8 mouse cellular contexts compared by ENCODE assay signal in the genomic region with DNA sequence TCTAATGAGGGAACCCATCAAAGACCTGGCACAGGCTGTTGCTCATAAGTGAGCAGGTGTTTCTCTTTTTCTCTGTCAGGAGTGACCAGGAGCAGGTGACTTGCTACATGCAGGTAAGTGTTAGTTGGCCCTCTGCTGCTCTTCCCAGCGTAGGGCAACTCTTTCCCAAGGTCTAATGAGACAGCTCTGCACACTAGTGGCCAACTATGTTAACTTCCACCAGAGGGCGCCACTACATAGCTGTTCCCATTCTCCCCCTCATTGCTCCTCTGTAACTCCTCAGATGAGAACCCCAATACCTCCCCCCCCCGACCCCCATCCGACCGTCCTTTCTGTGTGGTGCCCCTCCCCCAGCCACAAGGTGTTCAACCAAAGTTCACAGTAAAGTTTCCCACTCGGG. TPM values are rescaled to one million over a fixed set of nuclear protein-coding genes. Genes with fewer than 3 reads are reported as not detected.
DNase-seq lines count a peak whose midpoint lies in the region; ATAC-seq and TF ChIP-seq lines count a peak whose summit lies in the region.

No protein-coding gene starts in this region.

- DNase-seq in heart, adult 8-10 months (ENCODE audit: low spot score), result peak; percentile 38
- peak; percentile 20 to 49 for DNase-seq in CD8-positive naive resting alpha-beta T cell, adult 2 months (ENCODE audit: low read depth in 2 of 2, low spot score in 2 of 2)
- peak; percentile 81 for DNase-seq in adrenal gland, postnatal 14 days
- peak; percentile 43 for DNase-seq in forebrain, embryonic 10.5 days (ENCODE audit: extremely low spot score, low spot score)
- peak; percentile 84 for DNase-seq in kidney, postnatal 0 days (ENCODE audit: low spot score)
- peak; percentile 69 for DNase-seq in lung, postnatal 10 days
- DNase-seq in splenic B cell, adult 2 months (ENCODE audit: low read depth, low spot score), result peak; percentile 51

- no peaks in the 10 kb centered on the region for H3K9me3 ChIP-seq in heart, embryonic 12.5 days (replicated peaks)
- no peaks in the 10 kb centered on the region for H3K9me3 ChIP-seq in forebrain, embryonic 10.5 days
- H3K9me3 ChIP-seq in kidney, postnatal 0 days (replicated peaks; ENCODE audit: low read length), result no peaks in the 10 kb centered on the region

- H3K27me3 ChIP-seq in heart, embryonic 12.5 days (replicated peaks), result peaks cover 87% of the 10 kb centered on the region
- peaks cover 95% of the 10 kb centered on the region for H3K27me3 ChIP-seq in forebrain, embryonic 10.5 days (ENCODE audit: poor library complexity, severe bottlenecking)
- peaks cover 20% of the 10 kb centered on the region; the same call in 1 of the 2 replicates for H3K27me3 ChIP-seq in kidney, postnatal 0 days (ENCODE audit: insufficient read depth, low read length)
- no peaks in the 10 kb centered on the region for H3K27me3 ChIP-seq in splenic B cell, adult 2 months (ENCODE audit: control insufficient read depth, insufficient read depth, low read length, poor library complexity, severe bottlenecking)

- no peak overlapping the region for H3K4me2 ChIP-seq in heart, embryonic 12.5 days
- H3K4me2 ChIP-seq in kidney, postnatal 0 days (ENCODE audit: low read length), result no peak overlapping the region

- H3K27ac ChIP-seq in heart, embryonic 12.5 days (ENCODE audit: poor library complexity, severe bottlenecking), result no peak overlapping the region
- H3K27ac ChIP-seq in forebrain, embryonic 10.5 days, result no peak overlapping the region
- H3K27ac ChIP-seq in kidney, postnatal 0 days, result no peak overlapping the region

- H3K4me3 ChIP-seq in heart, embryonic 12.5 days, result no peak overlapping the region
- no peak overlapping the region for H3K4me3 ChIP-seq in forebrain, embryonic 10.5 days
- H3K4me3 ChIP-seq in kidney, postnatal 0 days (replicated peaks; ENCODE audit: low read depth, low read length), result no peak overlapping the region

- H3K9ac ChIP-seq in heart, embryonic 12.5 days, result no peak overlapping the region
- H3K9ac ChIP-seq in kidney, postnatal 0 days (ENCODE audit: low read depth, low read length), result no peak overlapping the region

- H3K36me3 ChIP-seq in heart, embryonic 12.5 days, result no peaks in the 10 kb centered on the region
- no peaks in the 10 kb centered on the region for H3K36me3 ChIP-seq in forebrain, embryonic 10.5 days (replicated peaks)
- no peaks in the 10 kb centered on the region for H3K36me3 ChIP-seq in kidney, postnatal 0 days (ENCODE audit: insufficient read depth, low read length)
- H3K36me3 ChIP-seq in splenic B cell, adult 2 months (ENCODE audit: control insufficient read depth, insufficient read depth, low read length, poor library complexity, severe bottlenecking), result no peaks in the 10 kb centered on the region

- 9% methylated on average over 6 of the region's 6 CpGs for WGBS in heart, embryonic 12.5 days
- 9% methylated on average over 6 of the region's 6 CpGs for WGBS in forebrain, embryonic 10.5 days
- 8% methylated on average over 6 of the region's 6 CpGs for WGBS in kidney, postnatal 0 days

- H3K4me1 ChIP-seq in heart, embryonic 12.5 days (replicated peaks), result peaks cover 8% of the 10 kb centered on the region
- H3K4me1 ChIP-seq in forebrain, embryonic 10.5 days, result peaks cover 31% of the 10 kb centered on the region
- H3K4me1 ChIP-seq in kidney, postnatal 0 days (replicated peaks; ENCODE audit: insufficient read depth, low read length), result no peaks in the 10 kb centered on the region; the same call in 1 of the 2 replicates

- TF ChIP-seq CTCF in kidney, postnatal 0 days (IDR thresholded peaks at IDR 0.05; ENCODE audit: low read depth), result peak; percentile 74

- no peak for ATAC-seq in heart, embryonic 12.5 days (ENCODE audit: insufficient number of reproducible peaks, low FRiP score)
- ATAC-seq in kidney, postnatal 0 days (replicated peaks; ENCODE audit: low FRiP score, low read depth), result no peak; the same call in 1 of the 2 replicates

RNA-seq across cellular contexts. Expression of gene Rhcg, which starts 4.7 kb away (rescaled TPM):
- not detected for total RNA-seq in heart, adult 8-10 months (2022)
- polyA plus RNA-seq in heart, embryonic 12.5 days (2016; fragmentation: Nextera tagmentation; extraction: Ambion mirVana), result 0.14 TPM in 1 of 2 replicates, not detected in the other
- 1.9 and 2.4 TPM in 2 replicates for total RNA-seq in adrenal gland, postnatal 14 days (2021)
- 2.4 and 3.3 TPM in 2 replicates for polyA plus RNA-seq in forebrain, embryonic 10.5 days (2016; fragmentation: Nextera tagmentation; extraction: Ambion mirVana)
- polyA plus RNA-seq in kidney, postnatal 0 days (2015; fragmentation: Nextera tagmentation; extraction: Ambion mirVana), result 117 and 135 TPM in 2 replicates

RNA-seq across cellular contexts. Expression of gene Ticrr, which starts 47.2 kb away (rescaled TPM):
- under 1 TPM in 1 of 4 experiments, not detected in 3; 0.14 TPM for total RNA-seq in heart, adult 8-10 months (2022)
- 7.7 and 8.5 TPM in 2 replicates for polyA plus RNA-seq in heart, embryonic 12.5 days (2016; fragmentation: Nextera tagmentation; extraction: Ambion mirVana)
- total RNA-seq in adrenal gland, postnatal 14 days (2021), result 2.0 and 2.3 TPM in 2 replicates
- 18.0 and 18.2 TPM in 2 replicates for polyA plus RNA-seq in forebrain, embryonic 10.5 days (2016; fragmentation: Nextera tagmentation; extraction: Ambion mirVana)
- 3.1 and 4.0 TPM in 2 replicates for polyA plus RNA-seq in kidney, postnatal 0 days (2015; fragmentation: Nextera tagmentation; extraction: Ambion mirVana)

Comparison
In these comparisons a context has a peak if more than half of its experiments do, and no peak if none do; other contexts are left out.
1. RNA of gene Rhcg, which starts 4.7 kb away (polyA plus RNA-seq): 117 to 135 TPM in kidney, postnatal 0 days; 2.4 to 3.3 TPM in forebrain, embryonic 10.5 days and 0.14 TPM in heart, embryonic 12.5 days; every median in the first group is over 10 times any median in the second.
2. Peak in every context shown above with its lines, with median percentiles within 50 percentile points of each other: DNase-seq.